Mouse (Mus musculus): Measurements from ENCODE around the gene Tgfbi. TPM values are rescaled to one million over a fixed set of nuclear protein-coding genes. Genes with fewer than 3 reads are reported as not detected.
A peak's percentile ranks its signal among the peaks of the same experiment; 100 is the strongest.

Gene Tgfbi
- total RNA-seq (2021): 10 to 100 TPM; 19.2 to 20.5 TPM
- long read RNA-seq, experiment 1, partial matches to known transcripts: 0 of 2 reads
- long read RNA-seq, experiment 1, other reads (novel, unspliced or antisense): 1 of 2 reads
- long read RNA-seq, experiment 2, partial matches to known transcripts: 5 of 7 reads
- long read RNA-seq, experiment 2, other reads (novel, unspliced or antisense): 0 of 7 reads

- peak; percentile 53 for DNase-seq
These were observed at the start of gene Tgfbi for GRCm38 (mm10) chr13:56609103-56609856. Gene Tgfbi (plus strand): TSS chr13:56609523.

- DNase-seq: no peak
These were observed 49.4 kb upstream of the Tgfbi start for GRCm38 (mm10) chr13:56559841-56560370.

- no peak for DNase-seq
These were observed 48.2 kb upstream of the Tgfbi start for GRCm38 (mm10) chr13:56561129-56561528.

GRCm38 (mm10) chr13:56563075-56563474 is 46.2 kb upstream of the Tgfbi start:
- DNase-seq: no peak

- peak; percentile 36 for DNase-seq
These were observed 43.0 kb upstream of the Tgfbi start for GRCm38 (mm10) chr13:56566336-56566735.

GRCm38 (mm10) chr13:56571645-56572044 is 37.7 kb upstream of the Tgfbi start:
- no peak for DNase-seq

GRCm38 (mm10) chr13:56575074-56575473 is 34.2 kb upstream of the Tgfbi start:
- no peak for DNase-seq

- DNase-seq: peak; percentile 62
These were observed 33.5 kb upstream of the Tgfbi start for GRCm38 (mm10) chr13:56575701-56576321.

- no peak for DNase-seq
These were observed 31.2 kb upstream of the Tgfbi start for GRCm38 (mm10) chr13:56578097-56578496.

GRCm38 (mm10) chr13:56580450-56580849 is 28.9 kb upstream of the Tgfbi start:
- DNase-seq: no peak

- no peak for DNase-seq
These were observed 27.8 kb upstream of the Tgfbi start for GRCm38 (mm10) chr13:56581512-56581911.

- peak; percentile 80 for DNase-seq
These were observed 27.3 kb upstream of the Tgfbi start for GRCm38 (mm10) chr13:56581961-56582434.

- DNase-seq: no peak
These were observed 26.6 kb upstream of the Tgfbi start for GRCm38 (mm10) chr13:56582720-56583119.

- DNase-seq: no peak
These were observed 23.3 kb upstream of the Tgfbi start for GRCm38 (mm10) chr13:56586046-56586445.

- peak; percentile 66 for DNase-seq
These were observed 20.7 kb upstream of the Tgfbi start for GRCm38 (mm10) chr13:56588454-56589117.

- no peak for DNase-seq
These were observed 19.1 kb upstream of the Tgfbi start for GRCm38 (mm10) chr13:56590202-56590601.

- DNase-seq: no peak
These were observed 18.1 kb upstream of the Tgfbi start for GRCm38 (mm10) chr13:56591191-56591590.

GRCm38 (mm10) chr13:56591939-56592338 is 17.4 kb upstream of the Tgfbi start:
- DNase-seq: no peak

- DNase-seq: no peak
These were observed 16.1 kb upstream of the Tgfbi start for GRCm38 (mm10) chr13:56593196-56593595.

- DNase-seq: no peak
These were observed 15.3 kb upstream of the Tgfbi start for GRCm38 (mm10) chr13:56593961-56594391.

GRCm38 (mm10) chr13:56595246-56595645 is 14.1 kb upstream of the Tgfbi start:
- DNase-seq: no peak

- no peak for DNase-seq
These were observed 12.0 kb upstream of the Tgfbi start for GRCm38 (mm10) chr13:56597296-56597695.
